Mouse (Mus musculus) midbrain, embryonic 11.5 days (tissue): Measurements from ENCODE around the gene Vwa3a. TPM values are rescaled to one million over a fixed set of nuclear protein-coding genes. Genes with fewer than 3 reads are reported as not detected.

Experiments
- ATAC-seq: fragments of 200-750 bp; cut with Nextera tagmentation; 2 replicates; pipeline ENCODE4 v1.8.0; 2017; ENCODE audit warnings: moderate TSS enrichment, moderate library complexity; ENCODE audit not compliant: low FRiP score
- DNase-seq: peaks from one replicate; pipeline ENCODE4 v3.0.0; 2015; ENCODE audit warnings: low spot score; ENCODE audit errors: missing footprints
- H3K27ac ChIP-seq: fragments of 300-500 bp; sonication (generic); 2 replicates; pipeline ENCODE4 v1.5.1; 2014; ENCODE audit warnings: low read depth, low read length
- H3K27me3 ChIP-seq: fragments of 300-500 bp; sonication (generic); 2 replicates; pipeline ENCODE4 v1.6.1; 2014; ENCODE audit warnings: mild to moderate bottlenecking, low read length, moderate library complexity, mixed read lengths; ENCODE audit not compliant: control insufficient read depth, insufficient read depth
- H3K36me3 ChIP-seq: fragments of 300-500 bp; sonication (generic); 2 replicates; pipeline ENCODE4 v1.6.1; 2014; ENCODE audit warnings: mild to moderate bottlenecking, low read length, moderate library complexity, mixed read lengths; ENCODE audit not compliant: control insufficient read depth, insufficient read depth
- H3K4me1 ChIP-seq: fragments of 300-500 bp; sonication (generic); 2 replicates; pipeline ENCODE4 v1.6.1; 2014; ENCODE audit warnings: low read length; ENCODE audit not compliant: control insufficient read depth, insufficient read depth
- H3K4me2 ChIP-seq: fragments of 300-500 bp; sonication (generic); 2 replicates; pipeline ENCODE4 v1.6.1; 2014; ENCODE audit warnings: mild to moderate bottlenecking, moderate library complexity
- H3K4me3 ChIP-seq: fragments of 300-500 bp; sonication (generic); 2 replicates; pipeline ENCODE4 v1.5.1; 2014; ENCODE audit warnings: low read depth, low read length
- H3K9ac ChIP-seq: fragments of 300-500 bp; sonication (generic); 2 replicates; pipeline ENCODE4 v1.6.1; 2014; ENCODE audit warnings: low read length
- H3K9me3 ChIP-seq: fragments of 300-500 bp; sonication (generic); 2 replicates; pipeline ENCODE4 v1.6.1; 2016; ENCODE audit warnings: low read length; ENCODE audit not compliant: control insufficient read depth
- WGBS: fragments of 180-500 bp; shearing (Covaris S2); extraction: QIAGEN DNeasy Blood & Tissue Kit; methylation state at CpG from one replicate; pipeline ENCODE4 v1.1.7; 2014; 5-methylcytosine and 5-hydroxymethylcytosine counted together
- polyA plus RNA-seq: library from polyadenylated mRNA; unstranded; fragments of >200 nt; fragmentation: Nextera tagmentation; extraction: Ambion mirVana; gene quantifications from 2 replicates; pipeline ENCODE4 v1.2.1, GENCODE M21; 2014

Vwa3a gene
- polyA plus RNA-seq, 1 experiment from 2014 or later, result 0.08 TPM

DNA sequence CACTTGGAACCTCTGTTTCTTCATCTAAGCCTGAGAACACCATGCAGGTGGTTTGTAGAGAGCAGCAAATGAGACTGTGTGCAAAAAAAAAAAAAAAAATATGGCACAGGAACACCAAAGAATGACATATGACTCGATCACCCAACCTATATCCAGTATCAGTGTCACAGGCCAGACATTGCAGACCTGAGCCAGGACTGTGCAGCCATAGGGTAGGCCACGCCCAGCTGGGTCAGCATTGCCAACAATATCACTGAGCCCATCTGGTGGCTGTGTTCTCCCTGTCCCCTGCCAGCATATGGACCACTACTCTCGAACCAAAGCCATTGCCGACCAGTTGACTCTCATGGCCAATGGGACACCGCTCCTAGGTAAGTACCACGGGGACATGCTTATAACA, 78.4 kb downstream of the Vwa3a start:
- Histone ChIP-seq H3K4me2 (no peak overlapping the region), H3K9ac (no peak overlapping the region), H3K4me1 (no peaks in the 10 kb centered on the region), H3K27ac (no peak overlapping the region), H3K36me3 (no peaks in the 10 kb centered on the region), H3K27me3 (no peaks in the 10 kb centered on the region), H3K9me3 (no peaks in the 10 kb centered on the region), H3K4me3 (no peak overlapping the region)
- 86% methylated on average over 6 of the region's 6 CpGs for WGBS
- DNase-seq, result no peak
- ATAC-seq, result no peak

DNA sequence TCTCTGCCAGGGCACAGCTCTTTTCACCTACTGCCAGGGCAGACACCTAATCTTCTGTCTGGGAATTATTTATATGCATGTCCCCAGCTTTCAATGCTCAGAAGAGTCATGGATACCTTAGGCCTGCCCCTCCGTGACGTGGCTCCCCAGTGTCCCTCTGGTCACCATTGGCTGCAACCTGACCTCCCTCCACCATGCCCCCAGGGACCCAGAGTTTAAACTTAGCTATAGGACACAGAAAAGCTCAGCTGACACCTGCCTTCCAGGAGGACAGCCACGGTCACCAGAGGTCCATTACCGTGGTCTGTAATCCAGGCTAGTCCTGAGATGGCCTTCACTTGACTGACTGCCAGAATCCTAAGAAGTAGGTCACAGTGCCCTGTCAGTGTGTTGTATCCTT, 80.3 kb downstream of the Vwa3a start:
- H3K9me3 ChIP-seq, result no peaks in the 10 kb centered on the region
- H3K27me3 ChIP-seq, result no peaks in the 10 kb centered on the region
- no peak overlapping the region for H3K4me3 ChIP-seq
- ATAC-seq, result no peak
- DNase-seq, result no peak
- H3K4me1 ChIP-seq, result no peaks in the 10 kb centered on the region
- no peak overlapping the region for H3K4me2 ChIP-seq
- no peaks in the 10 kb centered on the region for H3K36me3 ChIP-seq
- H3K9ac ChIP-seq, result no peak overlapping the region
- WGBS, result 83% methylated on average over 4 of the region's 4 CpGs
- no peak overlapping the region for H3K27ac ChIP-seq

DNA sequence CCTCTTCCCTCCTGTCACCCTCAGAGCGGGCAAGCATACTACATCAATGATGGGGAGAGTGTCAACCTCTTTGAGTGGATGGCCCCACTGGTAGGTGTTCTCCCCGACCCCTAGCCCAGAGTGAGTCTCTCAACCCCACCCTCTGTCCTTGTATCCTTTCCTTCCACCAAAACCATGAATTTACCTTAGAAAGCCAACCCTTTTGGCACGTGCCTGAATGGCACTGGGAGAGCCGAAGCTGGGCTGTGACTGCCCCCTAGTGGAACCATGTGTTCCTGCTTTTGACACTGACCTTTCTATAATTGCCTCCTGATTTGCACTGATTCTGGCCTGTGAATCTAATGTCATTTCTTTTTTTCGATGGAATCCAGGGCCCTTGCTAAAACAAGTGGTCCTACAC, 84.1 kb downstream of the Vwa3a start:
- Histone ChIP-seq H3K27me3 (no peaks in the 10 kb centered on the region), H3K9ac (no peak overlapping the region), H3K4me3 (no peak overlapping the region), H3K36me3 (no peaks in the 10 kb centered on the region), H3K4me2 (no peak overlapping the region), H3K9me3 (no peaks in the 10 kb centered on the region), H3K4me1 (no peaks in the 10 kb centered on the region), H3K27ac (no peak overlapping the region)
- 25% methylated on average over 5 of the region's 5 CpGs for WGBS
- ATAC-seq (peak; percentile 56), DNase-seq (peak; percentile 92)

DNA sequence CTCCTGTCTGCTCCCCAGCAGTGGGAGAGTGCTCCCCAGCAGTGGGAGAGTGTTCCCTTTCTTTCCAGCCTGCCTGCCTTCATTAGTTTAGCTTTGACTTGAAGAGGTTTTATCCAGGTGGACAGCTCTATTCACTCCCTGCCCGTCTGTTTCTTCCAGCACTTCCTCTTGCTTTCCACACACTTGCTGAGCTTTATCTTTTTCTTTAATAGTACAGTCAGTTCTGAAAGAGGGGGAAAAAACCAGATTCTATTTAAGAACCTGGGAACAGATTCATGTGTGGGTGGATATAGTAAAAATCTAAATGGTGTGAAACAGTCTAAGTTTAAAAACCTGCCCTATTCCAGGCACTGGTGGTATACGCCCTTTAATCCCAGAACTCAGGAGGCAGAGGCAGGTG, 86.0 kb downstream of the Vwa3a start:
- 62% methylated on average over 2 of the region's 2 CpGs for WGBS
- H3K9me3 ChIP-seq, result no peaks in the 10 kb centered on the region
- no peaks in the 10 kb centered on the region for H3K4me1 ChIP-seq
- H3K9ac ChIP-seq, result no peak overlapping the region
- DNase-seq (no peak), ATAC-seq (no peak)
- H3K27ac ChIP-seq, result no peak overlapping the region
- H3K27me3 ChIP-seq, result peaks cover 4% of the 10 kb centered on the region
- H3K4me2 ChIP-seq, result no peak overlapping the region
- no peaks in the 10 kb centered on the region for H3K36me3 ChIP-seq
- H3K4me3 ChIP-seq, result no peak overlapping the region

DNA sequence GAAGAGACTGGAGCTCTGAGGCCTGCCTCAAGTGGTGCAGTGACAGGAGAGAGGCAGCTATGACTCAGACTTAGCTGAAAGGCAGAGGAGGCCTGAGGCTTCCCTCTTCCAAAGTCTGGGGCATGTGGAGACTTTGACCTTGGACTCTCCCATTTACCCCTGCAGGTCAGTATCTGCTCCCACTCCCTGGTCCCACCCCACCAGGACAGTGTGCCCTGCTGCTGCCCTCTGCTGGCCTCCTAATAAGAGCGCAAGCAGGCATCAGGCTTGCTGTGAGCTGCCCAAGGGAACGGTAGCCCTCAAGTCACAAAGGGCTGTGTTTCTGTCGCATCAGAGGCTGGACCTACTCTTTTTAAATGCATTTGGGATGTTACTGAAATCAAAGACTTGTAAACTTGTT, 87.3 kb downstream of the Vwa3a start:
- DNase-seq (peak; percentile 89), ATAC-seq (no peak)
- H3K4me3 ChIP-seq, result no peak overlapping the region
- H3K9me3 ChIP-seq, result no peaks in the 10 kb centered on the region
- peaks cover 14% of the 10 kb centered on the region for H3K27me3 ChIP-seq
- no peaks in the 10 kb centered on the region for H3K36me3 ChIP-seq
- WGBS, result 20% methylated on average over 3 of the region's 3 CpGs
- H3K27ac ChIP-seq, result no peak overlapping the region
- peaks cover 4% of the 10 kb centered on the region for H3K4me1 ChIP-seq
- H3K9ac ChIP-seq, result no peak overlapping the region
- H3K4me2 ChIP-seq, result no peak overlapping the region

DNA sequence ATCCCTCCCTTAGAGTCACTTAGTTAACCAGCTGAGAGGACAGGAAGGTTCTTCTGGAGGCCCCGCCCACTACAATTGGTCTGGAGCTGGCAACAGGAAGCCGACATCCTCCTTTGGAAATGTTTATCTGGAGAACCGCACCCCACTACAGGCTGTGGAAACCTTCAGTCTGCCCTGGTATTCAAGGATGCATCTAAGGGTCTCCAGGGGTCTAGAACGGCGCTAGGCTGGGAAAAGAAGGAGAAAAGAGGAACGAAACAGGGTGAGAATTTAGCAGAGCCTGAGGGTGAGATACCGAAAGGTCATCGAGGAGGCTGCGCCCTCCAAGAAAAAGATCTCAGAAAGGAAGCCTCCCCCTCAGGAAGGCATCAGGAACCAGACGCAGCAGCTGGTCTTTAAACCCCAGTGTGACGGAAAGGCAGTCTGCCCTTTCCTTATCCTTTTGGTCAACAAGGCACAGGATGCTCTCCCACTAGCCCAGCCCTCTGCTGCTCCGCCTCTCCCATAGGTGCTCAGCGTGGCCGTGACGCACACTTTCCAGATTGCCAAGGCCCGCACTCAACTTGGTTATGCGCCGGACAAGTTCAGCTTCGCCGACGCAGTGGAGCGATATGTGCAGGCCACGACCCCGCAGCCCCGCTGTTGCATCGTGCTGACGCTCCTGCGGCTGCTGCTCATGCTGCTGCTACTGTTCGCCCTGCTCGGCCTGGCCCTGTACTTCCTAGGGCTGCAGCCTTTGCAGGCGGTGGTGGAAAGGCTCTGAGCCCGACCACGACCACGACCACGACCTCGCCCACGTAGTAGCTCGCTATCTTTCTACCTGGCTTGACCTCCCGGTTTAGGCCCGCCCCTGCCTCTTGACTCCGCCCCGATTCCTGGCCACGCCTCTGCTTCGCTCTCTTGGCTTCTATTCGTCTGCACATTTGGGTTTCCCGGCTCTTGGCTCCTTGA, 91.6 kb downstream of the Vwa3a start:
- 2% methylated on average over 46 of the region's 46 CpGs for WGBS
- Histone ChIP-seq H3K27me3 (peaks cover 17% of the 10 kb centered on the region), H3K4me3 (peak overlapping the region; percentile 42), H3K4me1 (peaks cover 4% of the 10 kb centered on the region), H3K36me3 (no peaks in the 10 kb centered on the region), H3K9me3 (no peaks in the 10 kb centered on the region), H3K4me2 (peak overlapping the region; percentile 94), H3K27ac (no peak overlapping the region; the same call in 1 of the 2 replicates), H3K9ac (peak overlapping the region; percentile 61)
- peak; percentile 96 for DNase-seq
- peak; percentile 42 for ATAC-seq

DNA sequence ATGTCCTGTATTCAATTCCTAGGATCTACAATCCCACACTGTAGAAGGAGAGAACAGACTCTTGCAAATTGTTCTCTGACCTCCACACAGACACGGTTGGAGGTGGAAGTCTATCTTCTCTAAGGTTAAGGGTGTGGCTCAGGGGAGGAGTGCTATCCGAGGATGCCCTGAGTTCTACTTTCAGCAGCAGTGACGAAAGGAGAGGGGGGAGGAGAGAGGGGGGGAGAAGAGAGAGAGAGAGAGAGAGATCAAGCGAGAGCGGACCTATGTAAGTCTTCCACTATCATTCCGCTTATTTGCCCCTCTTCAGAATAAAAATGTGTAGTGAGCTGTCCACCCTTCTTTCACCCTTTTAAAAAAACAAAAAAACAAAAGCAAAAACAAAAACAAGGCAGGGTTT, 95.3 kb downstream of the Vwa3a start:
- WGBS, result 58% methylated on average over 6 of the region's 6 CpGs
- Histone ChIP-seq H3K4me3 (peak overlapping the region; percentile 59), H3K27ac (no peak overlapping the region), H3K9ac (no peak overlapping the region), H3K4me1 (peaks cover 4% of the 10 kb centered on the region), H3K36me3 (no peaks in the 10 kb centered on the region), H3K9me3 (no peaks in the 10 kb centered on the region), H3K27me3 (peaks cover 17% of the 10 kb centered on the region), H3K4me2 (peak overlapping the region; percentile 56)
- ATAC-seq (no peak), DNase-seq (no peak)

DNA sequence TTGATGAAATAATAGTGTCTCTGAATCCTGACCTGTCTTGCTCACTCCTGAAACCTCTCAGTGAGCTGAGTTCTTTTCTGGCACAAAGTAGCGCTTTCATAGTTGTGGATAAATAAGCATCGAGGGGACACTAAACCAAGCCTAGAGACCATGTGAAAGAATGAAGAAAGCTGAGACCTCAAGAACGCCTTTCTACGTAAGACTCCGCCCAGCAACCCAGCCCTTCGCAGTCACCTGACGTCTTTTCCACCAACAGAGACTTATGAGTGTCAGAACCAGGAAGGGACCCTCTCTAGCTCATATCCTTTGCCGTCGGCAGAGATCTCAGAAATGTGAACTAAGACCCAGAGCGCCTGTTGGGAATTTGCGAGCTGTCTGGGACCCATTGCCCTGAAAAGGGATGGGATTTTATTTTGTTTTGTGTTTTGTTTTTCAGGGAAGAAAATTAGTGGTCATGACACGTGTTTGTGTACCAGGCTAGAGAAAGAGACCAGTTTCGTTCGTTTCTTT, 95.8 kb downstream of the Vwa3a start:
- Histone ChIP-seq H3K9me3 (no peaks in the 10 kb centered on the region), H3K27me3 (peaks cover 13% of the 10 kb centered on the region), H3K4me2 (peak overlapping the region; percentile 56), H3K27ac (no peak overlapping the region), H3K4me3 (peak overlapping the region; percentile 59), H3K9ac (peak overlapping the region; percentile 55), H3K36me3 (no peaks in the 10 kb centered on the region), H3K4me1 (peaks cover 4% of the 10 kb centered on the region)
- DNase-seq (peak; percentile 96), ATAC-seq (peak; percentile 75)
- 18% methylated on average over 14 of the region's 14 CpGs for WGBS
